Mouse (Mus musculus) lung, postnatal 0 days (tissue): ENCODE results near the gene Adamts16.

ENCODE experiments used
- CTCF ChIP-seq: IDR thresholded peaks from 2 replicates; pipeline ENCODE4 v1.5.1; 2016; ENCODE audit warnings: antibody characterized with exemption, mild to moderate bottlenecking
- EP300 ChIP-seq: IDR thresholded peaks from 2 replicates; pipeline ENCODE4 v1.6.1; 2016; ENCODE audit warnings: antibody characterized with exemption, mild to moderate bottlenecking, control low read depth

DNA sequence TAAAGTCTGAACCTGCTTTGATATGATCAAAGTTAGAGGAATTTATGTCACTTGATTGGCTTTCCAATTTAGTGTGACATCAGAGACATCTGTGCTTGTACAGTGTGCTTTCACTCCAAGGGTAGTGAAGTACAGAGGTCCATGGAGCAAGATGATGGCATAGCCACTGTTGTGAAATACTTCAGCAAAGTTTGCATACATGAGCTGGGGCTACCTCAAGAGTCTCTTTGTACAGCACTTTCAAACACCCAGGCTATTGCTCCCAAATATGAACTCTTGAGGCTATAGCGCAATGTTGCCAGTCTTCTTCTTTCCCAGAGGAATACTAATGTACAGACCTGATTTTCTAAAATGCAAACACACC is 35.9 kb upstream of the Adamts16 start:
- TF ChIP-seq CTCF (no peak), EP300 (peak; percentile 43; the same call in 1 of the 2 replicates)
